Mouse (Mus musculus) MEL (cell line): ENCODE measurements around the gene Tifa.

Experiments
- CHD2 ChIP-seq: IDR thresholded peaks from 2 replicates; pipeline ENCODE4 v1.6.1; 2011; ENCODE audit warnings: low read length, improper control_type of control experiment
- CTCF ChIP-seq, 3 experiments: IDR thresholded peaks in 2 of 3; conservative IDR thresholded peaks in 1 of 3; 2 replicates each; pipeline ENCODE4 v1.5.1; 2011 to 2012; ENCODE audit warnings: low read length in 3 of 3, low read depth in 2 of 3, mild to moderate bottlenecking in 2 of 3, improper control_type of control experiment in 1 of 3, inconsistent platforms in 1 of 3, mixed read lengths in 1 of 3, moderate library complexity in 1 of 3; ENCODE audit not compliant: control insufficient read depth in 1 of 3, insufficient read depth in 1 of 3, poor library complexity in 1 of 3, severe bottlenecking in 1 of 3
- ELF1 ChIP-seq: IDR thresholded peaks from 2 replicates; pipeline ENCODE4 v1.6.1; 2014; ENCODE audit warnings: low read depth, mild to moderate bottlenecking, inconsistent platforms, low read length, improper control_type of control experiment, moderate library complexity
- EP300 ChIP-seq, 2 experiments: IDR thresholded peaks; 2 replicates each; pipeline ENCODE4 v1.6.1; 2011; ENCODE audit warnings: improper control_type of control experiment in 2 of 2, low read length in 2 of 2, low read depth in 1 of 2, mild to moderate bottlenecking in 1 of 2
- MAFK ChIP-seq: IDR thresholded peaks from 2 replicates; pipeline ENCODE4 v1.6.1; 2011; ENCODE audit warnings: low read depth, mild to moderate bottlenecking, low read length, improper control_type of control experiment, borderline replicate concordance
- MAZ ChIP-seq: IDR thresholded peaks from 2 replicates; pipeline ENCODE4 v1.6.1; 2012; ENCODE audit warnings: low read depth, mild to moderate bottlenecking, inconsistent platforms, low read length, improper control_type of control experiment
- POLR2A ChIP-seq, 2 experiments: IDR thresholded peaks; 2 replicates each; pipeline ENCODE4 v1.6.1; 2011 to 2012; ENCODE audit warnings: low read length in 2 of 2, mild to moderate bottlenecking in 2 of 2, control low read depth in 1 of 2, improper control_type of control experiment in 1 of 2, low read depth in 1 of 2, moderate library complexity in 1 of 2; ENCODE audit not compliant: control insufficient read depth in 1 of 2, insufficient read depth in 1 of 2, poor library complexity in 1 of 2
- RCOR1 ChIP-seq: IDR thresholded peaks from 2 replicates; pipeline ENCODE4 v1.6.1; 2012; ENCODE audit warnings: low read depth, mild to moderate bottlenecking, inconsistent platforms, low read length, improper control_type of control experiment
- ZC3H11A ChIP-seq: IDR thresholded peaks from 2 replicates; pipeline ENCODE4 v1.6.1; 2012; ENCODE audit warnings: low read depth, mild to moderate bottlenecking, inconsistent platforms, low read length, improper control_type of control experiment
- ZKSCAN1 ChIP-seq: IDR thresholded peaks from 2 replicates; pipeline ENCODE4 v1.6.1; 2012; ENCODE audit warnings: low read depth, mild to moderate bottlenecking, inconsistent platforms, low read length, improper control_type of control experiment, moderate library complexity
- ZNF384 ChIP-seq: IDR thresholded peaks from 2 replicates; pipeline ENCODE4 v1.6.1; 2012; ENCODE audit warnings: low read depth, mild to moderate bottlenecking, inconsistent platforms, low read length, improper control_type of control experiment

DNA sequence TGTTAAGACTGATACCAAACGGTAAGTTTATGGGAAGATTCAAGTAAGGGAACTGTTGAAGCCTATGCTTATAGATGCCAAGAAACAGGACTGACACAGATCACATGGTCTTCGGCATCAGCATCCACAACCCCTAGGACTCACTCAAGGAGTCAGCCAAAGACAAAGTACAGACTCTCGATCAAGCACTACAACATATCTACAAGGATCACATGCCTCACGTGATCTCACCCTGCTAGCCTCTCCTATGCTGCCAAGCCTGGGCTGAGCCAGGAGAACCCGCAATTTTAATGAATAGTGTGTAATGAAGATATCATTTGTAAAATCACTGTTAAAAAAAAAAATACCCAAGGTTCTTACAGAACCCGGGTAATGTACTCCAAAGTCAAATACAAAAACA lies 46.0 kb downstream of the Tifa start:
- TF ChIP-seq POLR2A (IDR thresholded peaks at IDR 0.05; ENCODE audit: control insufficient read depth in 1 of 2, insufficient read depth in 1 of 2, low read depth in 1 of 2, low read length in 2 of 2, poor library complexity in 1 of 2), result no peak
- TF ChIP-seq ZNF384, result no peak
- TF ChIP-seq ZC3H11A, result no peak
- peak; percentile 7 to 43; a peak in 1 of 4 replicates for TF ChIP-seq EP300 (IDR thresholded peaks at IDR 0.05; ENCODE audit: low read depth in 1 of 2, low read length in 2 of 2)
- no peak for TF ChIP-seq MAZ
- no peak for TF ChIP-seq CTCF (IDR thresholded peaks at IDR 0.05 in 2 of 3, conservative IDR thresholded peaks at IDR 0.05 in 1 of 3; ENCODE audit: control insufficient read depth in 1 of 3, insufficient read depth in 1 of 3, low read depth in 2 of 3, low read length in 3 of 3, poor library complexity in 1 of 3, severe bottlenecking in 1 of 3)
- TF ChIP-seq ELF1, result no peak
- TF ChIP-seq RCOR1, result no peak
- no peak for TF ChIP-seq MAFK
- TF ChIP-seq ZKSCAN1, result no peak
- no peak for TF ChIP-seq CHD2
